In genomic region chr17:87284482-87285040, GRCm38 (mm10) we compare ENCODE assay signal across 9 mouse cellular contexts. TPM values are rescaled to one million over a fixed set of nuclear protein-coding genes. Genes with fewer than 3 reads are reported as not detected.
DNase-seq lines count a peak whose midpoint lies in the region; ATAC-seq and TF ChIP-seq lines count a peak whose summit lies in the region.
"Had no signal": no experiment of that assay in that cellular context is flagged by ENCODE, and none has a peak within 500 bp of the region (broad histone marks: within the 10 kb centered on the region; RNA-seq: fewer than 3 reads in every experiment).

No protein-coding gene starts in this region.

- 57% methylated on average over 7 of the region's 7 CpGs for WGBS in kidney, adult 2 months
- 49% methylated on average over 7 of the region's 7 CpGs for WGBS in embryonic facial prominence, embryonic 10.5 days
- 63% methylated on average over 7 of the region's 7 CpGs for WGBS in midbrain, embryonic 15.5 days

- no peak for ATAC-seq in midbrain, embryonic 15.5 days (replicated peaks)

- H3K4me1 ChIP-seq in kidney, adult 2 months (ENCODE audit: control insufficient read depth, insufficient read depth, low read length) = peaks cover 38% of the 10 kb centered on the region; the same call in 1 of the 2 replicates
- peaks cover 37% of the 10 kb centered on the region for H3K4me1 ChIP-seq in embryonic facial prominence, embryonic 10.5 days
- peaks cover 29% of the 10 kb centered on the region for H3K4me1 ChIP-seq in midbrain, embryonic 15.5 days

- H3K9me3 ChIP-seq in embryonic facial prominence, embryonic 10.5 days = no peaks in the 10 kb centered on the region
- no peaks in the 10 kb centered on the region for H3K9me3 ChIP-seq in midbrain, embryonic 15.5 days

- H3K4me2 ChIP-seq in midbrain, embryonic 15.5 days = no peak overlapping the region

- no peak overlapping the region for H3K9ac ChIP-seq in midbrain, embryonic 15.5 days

- no peak; the same call in 1 of the 2 replicates for TF ChIP-seq CTCF in kidney, adult 2 months (conservative IDR thresholded peaks at IDR 0.05; ENCODE audit: insufficient read depth, insufficient read length, low read depth, low read length)

- peak; percentile 76 for DNase-seq in kidney, adult 2 months
- no peak for DNase-seq in kidney, postnatal 10 days
- peak; percentile 15 for DNase-seq in embryonic facial prominence, embryonic 10.5 days (ENCODE audit: low spot score)
- DNase-seq in induced T-regulatory cell, adult 2 months (ENCODE audit: low read depth) = peak; percentile 37
- DNase-seq in yolk sac, embryonic 10.5 days (ENCODE audit: low spot score) = no peak
- no peak for DNase-seq in thymus, postnatal 0 days (ENCODE audit: low spot score)
- no peak for DNase-seq in layer of hippocampus, postnatal 10 days (ENCODE audit: low spot score in 2 of 2)
- DNase-seq: cerebellum, adult 8-10 months had no signal

- H3K36me3 ChIP-seq in kidney, adult 2 months (ENCODE audit: control insufficient read depth, insufficient read depth, low read length) = no peaks in the 10 kb centered on the region
- no peaks in the 10 kb centered on the region for H3K36me3 ChIP-seq in embryonic facial prominence, embryonic 10.5 days (replicated peaks)
- no peaks in the 10 kb centered on the region for H3K36me3 ChIP-seq in midbrain, embryonic 15.5 days (replicated peaks)

- H3K4me3 ChIP-seq in kidney, adult 2 months (ENCODE audit: insufficient read depth, low read depth, low read length) = peak overlapping the region; percentile 97
- H3K4me3 ChIP-seq in embryonic facial prominence, embryonic 10.5 days = peak overlapping the region; percentile 86; the same call in 1 of the 2 replicates
- peak overlapping the region; percentile 52; the same call in 1 of the 2 replicates for H3K4me3 ChIP-seq in midbrain, embryonic 15.5 days

- H3K27me3 ChIP-seq in kidney, adult 2 months (replicated peaks; ENCODE audit: control insufficient read depth, insufficient read depth, low read length) = no peaks in the 10 kb centered on the region
- H3K27me3 ChIP-seq in embryonic facial prominence, embryonic 10.5 days (replicated peaks; ENCODE audit: low read depth, poor library complexity, severe bottlenecking) = peaks cover 89% of the 10 kb centered on the region
- H3K27me3 ChIP-seq in midbrain, embryonic 15.5 days (replicated peaks) = peaks cover 31% of the 10 kb centered on the region

- no peak for TF ChIP-seq POLR2A in kidney, adult 2 months (IDR thresholded peaks at IDR 0.05; ENCODE audit: low read depth, low read length)

- H3K27ac ChIP-seq in kidney, adult 2 months (ENCODE audit: insufficient read depth, low read depth, low read length) = no peak overlapping the region; the same call in 1 of the 2 replicates
- no peak overlapping the region for H3K27ac ChIP-seq in embryonic facial prominence, embryonic 10.5 days (replicated peaks)
- no peak overlapping the region for H3K27ac ChIP-seq in midbrain, embryonic 15.5 days

RNA-seq across cellular contexts. Expression of gene Ttc7, which starts 1.9 kb away (rescaled TPM):
- polyA plus RNA-seq in kidney, adult 2 months (2012; rRNA removed) = 68.6 and 81.9 TPM in 2 replicates
- polyA plus RNA-seq in embryonic facial prominence, embryonic 10.5 days (2016; fragmentation: Nextera tagmentation; extraction: Ambion mirVana) = 3.6 and 4.0 TPM in 2 replicates
- 4.9 TPM in 2 replicates for polyA plus RNA-seq in midbrain, embryonic 15.5 days (2015; fragmentation: Nextera tagmentation; extraction: Ambion mirVana)
- polyA plus RNA-seq in thymus, postnatal 0 days (2015; fragmentation: Nextera tagmentation; extraction: Ambion mirVana) = 31.2 and 33.5 TPM in 2 replicates
- 1 to 10 TPM; 6.4 to 7.1 TPM for total RNA-seq in layer of hippocampus, postnatal 10 days (2021)

RNA-seq across cellular contexts. Expression of gene Mcfd2, which starts 18.8 kb away (rescaled TPM):
- polyA plus RNA-seq in kidney, adult 2 months (2012; rRNA removed) = 159 and 170 TPM in 2 replicates
- 75.2 and 81.8 TPM in 2 replicates for polyA plus RNA-seq in embryonic facial prominence, embryonic 10.5 days (2016; fragmentation: Nextera tagmentation; extraction: Ambion mirVana)
- polyA plus RNA-seq in midbrain, embryonic 15.5 days (2015; fragmentation: Nextera tagmentation; extraction: Ambion mirVana) = 48.4 and 52.2 TPM in 2 replicates
- 57.7 and 58.4 TPM in 2 replicates for polyA plus RNA-seq in thymus, postnatal 0 days (2015; fragmentation: Nextera tagmentation; extraction: Ambion mirVana)
- total RNA-seq in layer of hippocampus, postnatal 10 days (2021) = 10 to 100 TPM; 35.4 to 37.0 TPM

Comparison
In these comparisons a context has a peak if more than half of its experiments do, and no peak if none do; other contexts are left out.
1. DNase-seq: peak in kidney, adult 2 months (single experiment), embryonic facial prominence, embryonic 10.5 days (single experiment) and induced T-regulatory cell, adult 2 months (single experiment); none in kidney, postnatal 10 days (single experiment), yolk sac, embryonic 10.5 days (single experiment), thymus, postnatal 0 days (single experiment) and layer of hippocampus, postnatal 10 days (0 of 2).
2. Peak in every context shown above with its lines, with median percentiles within 50 percentile points of each other: H3K4me3 ChIP-seq.